Mouse (Mus musculus): ENCODE measurements around the gene Zfp667. TPM values are rescaled to one million over a fixed set of nuclear protein-coding genes. Genes with fewer than 3 reads are reported as not detected.
"Not testable (repeated sequence)": the region's sequence is repeated elsewhere in the genome, so short reads cannot be mapped to it uniquely, and the experiment has no call there.

Gene Zfp667
- 10 to 100 TPM; 15.5 to 21.1 (median 18.2) TPM for total RNA-seq (2022)

DNA sequence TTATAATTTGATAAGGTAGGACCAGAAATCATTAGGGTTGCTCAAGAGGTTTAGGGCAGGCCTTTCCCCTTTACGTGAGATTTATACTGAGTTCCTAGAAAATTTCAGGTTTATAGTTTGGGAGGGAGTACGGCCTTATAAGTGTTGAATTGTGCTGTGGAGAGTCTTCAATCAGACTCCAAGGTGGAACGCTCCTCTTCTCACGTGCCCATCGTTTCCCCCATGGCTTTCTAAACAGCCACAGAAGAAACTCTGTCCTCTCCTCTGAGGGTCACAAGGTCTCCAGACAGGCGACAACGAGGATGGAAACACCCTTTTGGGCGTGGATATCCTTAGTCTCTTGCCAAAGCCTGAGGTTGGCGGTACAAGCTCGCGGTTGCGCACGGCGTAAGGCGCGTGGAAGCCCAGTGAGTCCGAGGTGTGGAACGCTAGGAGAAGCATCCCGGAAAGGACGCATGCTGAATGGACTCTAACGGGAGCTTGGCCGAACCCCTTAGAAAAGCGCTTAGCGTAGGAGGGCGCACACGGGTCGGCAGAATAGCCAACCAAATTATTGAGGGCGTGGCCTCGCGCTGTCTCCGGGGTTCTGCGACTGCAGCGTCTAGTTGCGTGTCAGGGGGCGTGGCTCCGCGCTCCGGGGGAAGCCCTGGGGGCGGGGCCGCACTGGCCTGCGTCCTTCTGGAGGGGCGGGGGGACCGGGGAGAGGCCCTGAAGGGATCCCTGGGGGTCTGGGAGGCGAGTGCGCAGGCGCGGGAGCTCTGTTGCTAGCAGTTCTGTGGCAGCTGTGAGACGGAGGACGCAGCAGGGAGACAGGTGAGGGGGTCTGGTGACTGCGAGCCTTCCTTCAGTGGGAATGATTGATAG lies at the start of gene Zfp667:
Gene Zfp667, plus strand, starts transcription at position 738 of the 864 bp plus-strand sequence.
- peak; percentile 95 to 97 for DNase-seq (ENCODE audit: low spot score in 2 of 2)

- DNase-seq (ENCODE audit: low spot score in 2 of 2): no peak
Measured at GRCm38 (mm10) chr7:6239787-6240186, 46.6 kb upstream of the Zfp667 start.

DNA sequence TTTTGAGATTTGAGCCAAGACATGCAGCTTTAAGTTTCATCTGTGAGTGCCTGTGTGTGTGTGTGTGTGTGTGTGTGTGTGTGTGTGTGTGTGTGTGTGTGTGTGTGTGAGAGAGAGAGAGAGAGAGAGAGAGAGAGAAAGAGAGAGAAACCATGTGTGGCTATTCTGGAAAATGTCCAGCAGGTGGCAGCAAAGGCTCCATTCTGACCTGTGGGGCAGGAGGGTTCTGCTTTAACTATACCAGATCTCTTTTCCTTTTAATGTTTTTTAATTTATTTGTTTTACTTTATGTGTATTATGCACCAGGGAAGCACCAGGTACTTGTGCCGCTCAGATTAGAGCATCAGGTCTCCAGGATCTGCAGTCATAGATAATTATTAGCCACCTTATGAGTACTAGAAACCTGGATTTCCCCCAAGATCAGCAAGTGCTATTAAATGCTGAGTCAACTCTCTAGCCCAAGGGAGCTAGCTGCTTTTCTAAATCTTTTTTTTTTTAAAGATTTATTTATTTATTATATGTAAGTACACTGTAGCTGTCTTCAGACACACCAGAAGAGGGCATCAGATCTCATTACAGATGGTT lies 45.4 kb upstream of the Zfp667 start:
- peak; percentile 9 to 13 for DNase-seq (ENCODE audit: low spot score in 2 of 2)

DNA sequence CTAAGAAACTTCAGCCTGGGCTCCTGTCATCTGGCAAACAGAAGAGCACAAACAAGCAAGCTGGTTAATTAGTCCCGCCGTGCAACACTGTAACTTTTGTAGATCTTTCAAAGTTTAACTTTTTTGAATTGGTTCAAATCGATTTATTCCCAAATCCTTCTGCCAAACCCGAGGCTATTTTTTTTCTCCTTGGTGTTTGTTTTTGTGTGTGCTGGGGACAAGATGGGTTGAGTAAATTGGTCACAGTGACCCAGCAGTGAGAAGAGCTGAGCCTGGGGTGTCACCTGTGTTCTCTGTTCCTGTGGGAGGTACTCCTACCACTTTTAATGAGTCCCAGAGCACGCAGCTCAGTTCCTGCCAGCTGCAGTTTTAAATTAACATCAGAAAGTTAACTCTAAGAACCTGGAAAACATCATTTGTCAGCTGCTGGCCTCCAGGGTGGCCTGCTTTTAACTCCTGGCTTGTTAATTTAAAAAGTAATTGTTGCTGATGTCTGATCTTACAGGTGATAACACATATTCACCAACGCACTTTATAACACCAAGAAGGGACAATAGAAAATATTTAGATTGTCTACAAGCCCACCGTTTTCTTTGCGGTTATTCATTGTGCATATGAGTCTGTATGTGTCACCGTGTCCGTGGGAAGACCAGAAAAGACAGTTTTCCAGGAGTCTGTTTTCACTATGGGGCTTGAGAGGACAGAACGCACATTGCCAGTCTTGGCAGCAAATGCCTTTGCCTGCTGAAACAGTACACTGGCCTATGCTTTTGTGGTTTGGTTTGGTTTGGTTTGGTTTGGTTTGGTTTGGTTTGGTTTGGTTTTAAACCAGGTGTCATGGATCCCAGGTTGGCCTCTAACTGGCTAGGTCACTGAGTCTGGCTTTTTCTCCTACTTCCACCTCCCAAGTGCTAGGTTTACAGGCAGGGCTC lies 41.8 kb upstream of the Zfp667 start:
- no peak for DNase-seq (ENCODE audit: low spot score in 2 of 2)

DNA sequence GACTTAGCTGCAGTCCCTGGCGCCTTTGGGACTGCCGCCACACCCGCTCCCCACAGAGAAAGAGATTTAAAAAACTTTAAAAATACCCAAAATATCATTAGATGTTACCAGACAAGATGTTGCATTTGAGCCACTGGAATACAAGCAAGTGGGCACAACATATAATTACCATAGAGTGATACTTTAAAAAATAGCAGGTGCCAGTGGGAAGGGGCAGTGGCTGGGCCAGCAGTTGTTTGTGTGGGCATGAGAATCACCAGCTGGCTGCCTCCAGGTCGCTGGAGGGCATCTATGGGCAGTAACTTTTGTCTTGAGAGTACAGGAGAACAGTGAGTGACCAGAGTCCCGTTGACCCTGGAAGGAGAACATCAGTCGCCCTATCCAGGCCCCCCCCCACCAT lies 34.0 kb upstream of the Zfp667 start, which contains the start of gene Epp13:
Gene Epp13, plus strand, starts transcription at position 301 of the 400 bp plus-strand sequence.
- no peak for DNase-seq (ENCODE audit: low spot score in 2 of 2)

DNA sequence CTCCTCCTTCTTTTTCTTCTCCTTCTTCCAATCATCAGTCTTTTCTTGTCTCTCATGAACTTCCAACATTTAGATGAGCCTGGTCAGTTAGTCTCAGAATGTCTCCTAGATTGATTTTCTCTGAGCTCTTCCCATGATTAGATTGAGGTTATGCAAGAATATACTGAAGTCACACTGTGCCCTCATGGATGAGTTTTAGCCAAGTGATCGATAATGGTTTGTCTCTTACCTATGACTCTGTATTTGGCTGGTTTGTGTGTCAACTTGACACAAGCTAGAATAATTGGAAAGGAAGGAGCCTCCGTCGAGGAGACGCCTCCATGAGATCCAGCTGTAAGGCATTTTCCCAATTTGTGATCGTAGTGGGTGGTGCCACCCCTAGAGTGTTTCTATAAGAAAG lies 31.9 kb upstream of the Zfp667 start:
- no peak for DNase-seq (ENCODE audit: low spot score in 2 of 2)

DNA sequence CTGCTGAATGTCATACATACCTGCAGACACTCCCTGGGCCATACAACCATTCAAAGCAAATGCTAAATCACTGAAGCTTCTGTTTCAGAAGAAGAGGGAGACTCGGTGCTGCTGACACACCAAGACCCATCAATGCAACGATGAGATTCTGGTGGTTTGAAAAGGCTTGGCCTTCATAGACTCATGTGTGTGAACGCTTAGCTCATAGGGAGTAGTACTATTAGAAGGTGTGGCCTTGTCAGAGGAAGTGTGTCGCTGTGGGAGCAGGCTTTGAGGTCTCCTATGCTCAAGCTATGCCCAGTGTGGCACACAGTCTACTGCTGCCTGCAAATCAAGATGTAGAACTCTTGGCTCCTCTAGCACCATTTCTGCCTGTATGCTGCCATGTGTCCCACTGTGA lies 29.0 kb upstream of the Zfp667 start:
- DNase-seq (ENCODE audit: low spot score in 2 of 2): no peak

DNA sequence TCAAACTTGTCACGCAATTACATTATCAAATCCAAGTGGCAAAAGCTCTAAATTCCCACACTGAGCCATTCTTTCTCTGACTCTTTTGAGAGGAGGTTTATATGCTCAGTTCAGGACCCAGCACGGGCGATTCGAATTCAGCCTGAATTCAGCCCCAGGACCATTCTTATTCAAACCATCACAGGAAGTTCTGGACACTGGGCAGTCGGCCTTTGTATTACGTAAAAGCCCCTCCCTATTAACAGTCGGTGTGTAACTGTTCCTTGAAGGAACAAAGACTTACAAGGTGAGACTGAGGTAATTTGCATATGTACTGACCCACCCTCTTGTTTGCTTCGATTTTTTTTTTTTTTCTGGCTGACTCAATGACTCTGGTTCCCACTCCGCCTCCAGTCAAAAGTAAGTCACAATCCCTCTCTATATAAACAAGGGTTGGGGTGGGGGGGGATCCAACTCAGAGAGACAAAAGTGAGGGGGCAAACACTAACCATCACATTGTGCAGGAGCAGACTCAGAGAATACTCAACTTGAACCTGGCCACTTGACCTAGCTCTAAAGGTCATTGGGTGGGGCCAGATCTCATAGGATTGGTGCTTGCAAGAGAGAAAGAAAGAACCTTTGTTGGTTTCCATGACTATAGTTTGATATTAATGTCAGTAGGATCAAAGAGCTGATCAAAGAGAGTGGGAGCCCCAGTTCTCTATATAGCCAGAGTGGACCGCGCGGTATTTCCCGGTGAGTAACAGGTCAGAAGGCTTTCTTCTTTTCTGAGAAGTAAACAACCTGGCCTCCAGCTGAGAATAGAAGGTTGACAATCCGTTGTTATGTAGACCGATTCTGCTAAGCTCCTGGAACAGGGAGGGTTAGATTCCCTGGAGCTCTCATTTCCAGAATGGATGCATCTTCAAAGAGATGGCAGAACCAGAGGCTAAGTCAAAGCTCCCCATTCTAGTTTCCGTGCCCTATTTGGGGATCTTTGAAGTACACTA lies 27.9 kb upstream of the Zfp667 start:
- no peak for DNase-seq (ENCODE audit: low spot score in 2 of 2)

DNA sequence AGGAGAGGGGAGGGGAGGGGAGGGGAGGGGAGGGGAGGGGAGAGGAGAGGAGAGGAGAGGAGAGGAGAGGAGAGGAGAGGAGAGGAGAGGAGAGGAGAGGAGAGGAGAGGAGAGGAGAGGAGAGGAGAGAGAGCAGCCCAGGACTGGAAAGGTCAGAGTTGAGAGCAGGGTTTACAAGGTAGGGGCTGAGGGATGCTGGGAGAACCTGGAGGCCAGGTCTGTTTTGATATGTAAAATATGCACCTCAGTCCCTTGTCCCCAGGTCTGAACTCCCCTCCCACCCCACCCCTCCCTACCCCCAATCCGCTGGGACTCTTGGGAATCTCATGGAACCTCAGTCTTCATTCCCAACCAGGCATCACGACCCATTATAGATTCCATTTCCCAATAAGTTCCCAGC lies 26.4 kb upstream of the Zfp667 start:
- not testable (repeated sequence) for DNase-seq (ENCODE audit: low spot score in 2 of 2)

DNA sequence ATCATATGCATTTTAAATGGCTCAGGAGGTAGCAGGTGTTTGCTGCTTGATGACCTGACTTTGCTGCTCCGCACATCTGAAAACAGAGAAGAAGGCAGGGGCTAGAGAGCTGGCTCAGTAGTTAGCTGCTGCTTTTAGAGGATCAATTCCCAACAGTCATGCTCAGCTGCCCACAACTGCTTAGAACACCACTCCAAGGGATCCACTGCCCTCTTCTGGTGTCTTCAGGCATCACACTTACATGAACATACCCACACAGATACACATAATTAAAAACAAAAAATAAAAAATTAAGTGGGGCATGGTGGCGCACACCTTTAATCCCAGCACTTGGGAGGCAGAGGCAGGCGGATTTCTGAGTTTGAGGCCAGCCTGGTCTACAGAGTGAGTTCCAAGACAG lies 24.3 kb upstream of the Zfp667 start:
- DNase-seq (ENCODE audit: low spot score in 2 of 2): no peak

DNA sequence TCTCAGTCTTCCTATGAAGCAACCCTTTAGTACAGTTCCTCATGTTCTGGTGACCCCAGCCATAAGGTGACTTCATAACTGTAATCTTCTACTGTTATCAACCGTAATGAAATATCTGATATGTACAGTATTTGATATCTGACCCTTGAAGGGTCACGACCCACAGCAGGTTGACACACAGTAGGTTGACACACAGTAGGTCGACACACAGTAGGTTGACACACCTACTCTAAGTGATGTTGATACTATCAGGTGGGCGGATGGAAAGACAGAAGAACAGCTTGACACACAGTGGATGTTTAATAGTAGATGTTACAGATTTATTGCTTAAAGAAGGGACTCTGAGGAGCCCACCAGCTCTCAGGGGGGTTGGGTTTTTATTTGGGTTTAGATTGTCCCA lies 23.4 kb upstream of the Zfp667 start:
- no peak for DNase-seq (ENCODE audit: low spot score in 2 of 2)

GRCm38 (mm10) chr7:6265695-6266094 lies 20.7 kb upstream of the Zfp667 start:
- no peak for DNase-seq (ENCODE audit: low spot score in 2 of 2)

GRCm38 (mm10) chr7:6277906-6278305 lies 8.5 kb upstream of the Zfp667 start:
- no peak for DNase-seq (ENCODE audit: low spot score in 2 of 2)

DNA sequence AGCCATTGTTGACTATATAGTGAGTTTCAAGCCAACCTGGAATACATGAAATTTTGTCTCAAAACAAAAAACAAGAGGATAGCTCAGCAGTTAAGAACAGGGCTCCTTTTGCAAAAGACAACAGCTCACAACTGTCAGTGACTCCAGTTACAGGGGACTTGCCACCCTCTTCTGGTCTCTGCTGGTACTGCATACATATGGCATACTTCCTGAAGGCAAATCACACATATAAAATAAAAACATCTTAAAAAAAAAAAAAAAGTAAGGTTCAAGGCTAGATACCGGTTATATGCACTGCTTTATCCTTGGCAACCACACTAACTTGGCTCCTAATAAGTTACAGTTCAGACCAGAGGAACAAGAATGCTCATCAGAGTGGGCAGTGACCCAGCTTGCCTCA lies 3.6 kb upstream of the Zfp667 start:
- peak; percentile 66 to 82 for DNase-seq (ENCODE audit: low spot score in 2 of 2)

GRCm38 (mm10) chr7:6283451-6284075 lies 2.8 kb upstream of the Zfp667 start:
- peak; percentile 81 to 86 for DNase-seq (ENCODE audit: low spot score in 2 of 2)

GRCm38 (mm10) chr7:6284442-6285012 lies 1.9 kb upstream of the Zfp667 start:
- DNase-seq (ENCODE audit: low spot score in 2 of 2): no peak

GRCm38 (mm10) chr7:6285366-6285765 lies 1.0 kb upstream of the Zfp667 start:
- DNase-seq (ENCODE audit: low spot score in 2 of 2): no peak

DNA sequence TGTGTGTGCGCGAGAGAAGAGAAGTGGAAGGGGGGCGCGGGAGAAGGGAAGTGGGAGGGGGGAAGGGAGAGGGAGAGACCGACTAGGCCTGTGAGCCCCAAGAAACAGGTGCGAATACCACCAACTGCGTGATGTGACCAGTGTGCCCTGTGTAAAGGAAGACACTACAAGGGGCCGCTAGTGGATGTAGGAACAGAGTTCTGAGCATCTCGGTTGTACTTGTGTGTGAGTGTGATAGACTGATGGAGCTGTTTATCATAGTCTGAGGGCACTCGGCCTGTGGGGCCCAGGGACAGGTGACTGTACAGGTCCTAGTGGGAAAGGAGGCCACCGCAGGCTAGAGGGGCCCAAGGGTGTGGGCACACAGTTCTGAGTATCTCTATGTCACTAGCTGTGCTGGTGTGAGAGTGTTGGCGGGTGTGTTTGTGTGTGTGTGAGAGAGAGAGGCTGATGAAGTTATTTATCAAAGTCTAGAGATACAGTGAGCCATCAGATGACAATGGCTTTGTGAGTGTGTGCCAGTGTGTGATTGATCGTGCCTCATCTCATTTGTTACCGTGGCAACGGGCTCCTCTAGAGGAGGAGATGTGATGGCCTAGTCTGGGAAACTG lies 647 bp downstream of the Zfp667 start:
- peak; percentile 36 to 46 for DNase-seq (ENCODE audit: low spot score in 2 of 2)

- not testable (repeated sequence) for DNase-seq (ENCODE audit: low spot score in 2 of 2)
Measured at GRCm38 (mm10) chr7:6291121-6291520, 4.7 kb downstream of the Zfp667 start.

Measured in layer of hippocampus, adult 8-10 months (tissue).